Mouse (Mus musculus) lung, adult 2 months (tissue): ENCODE measurements at regions not wholly inside any gene's neighbourhood (a gene's known extent, or its start where the extent isn't known, plus 50 kb on each side); places are given as distances from the start of the nearest gene placed in this dataset.

Source experiments
- DNase-seq: peaks from one replicate; pipeline ENCODE4 v3.0.0; 2022
- H3K4me1 ChIP-seq: fragments of 200-500 bp; 2 replicates; pipeline ENCODE4 v1.6.1; 2011; ENCODE audit warnings: low read length; ENCODE audit not compliant: control insufficient read depth, insufficient read depth
- H3K4me3 ChIP-seq: fragments of 200-500 bp; replicated peaks from 2 replicates; pipeline ENCODE3; 2011; ENCODE audit warnings: low read depth, mild to moderate bottlenecking, control low read depth, low read length; ENCODE audit errors: extremely low read depth
- CTCF ChIP-seq: fragments of 200-500 bp; IDR thresholded peaks from 2 replicates; pipeline ENCODE4 v1.5.1; 2011; ENCODE audit warnings: mild to moderate bottlenecking, low read length, control low read depth; ENCODE audit not compliant: insufficient read depth
- POLR2A ChIP-seq: fragments of 200-500 bp; IDR thresholded peaks from 2 replicates; pipeline ENCODE4 v1.6.1; 2011; ENCODE audit warnings: low read depth, mild to moderate bottlenecking, control low read depth, low read length, borderline replicate concordance; ENCODE audit errors: extremely low read depth
- WGBS: fragments of 180-500 bp; shearing (Covaris S2); methylation state at CpG from one replicate; pipeline ENCODE4 v1.1.7; 2018; 5-methylcytosine and 5-hydroxymethylcytosine counted together

- 83% methylated on average over 1 of the region's 1 CpGs for WGBS
- Histone ChIP-seq H3K4me1 (no peaks in the 10 kb centered on the region), H3K4me3 (no peak overlapping the region)
- TF ChIP-seq POLR2A, result no peak
- no peak for TF ChIP-seq CTCF
- no peak for DNase-seq
These were observed 141.9 kb downstream of the Slc35b3 start for GRCm38 (mm10) chr13:38818781-38819180.

GRCm38 (mm10) chr13:38816296-38816695 lies 144.4 kb downstream of the Slc35b3 start:
- no peak for TF ChIP-seq CTCF
- no peak for TF ChIP-seq POLR2A
- no peak for DNase-seq
- WGBS, result 84% methylated on average over 9 of the region's 9 CpGs
- no peaks in the 10 kb centered on the region for H3K4me1 ChIP-seq
- no peak overlapping the region for H3K4me3 ChIP-seq

GRCm38 (mm10) chr13:38815002-38815707 lies 145.5 kb downstream of the Slc35b3 start:
- Histone ChIP-seq H3K4me3 (no peak overlapping the region), H3K4me1 (no peaks in the 10 kb centered on the region)
- DNase-seq, result no peak
- WGBS, result 89% methylated on average over 19 of the region's 19 CpGs
- TF ChIP-seq CTCF (no peak), POLR2A (no peak)

- TF ChIP-seq POLR2A, result no peak
- no peak for TF ChIP-seq CTCF
- DNase-seq, result no peak
- no peaks in the 10 kb centered on the region for H3K4me1 ChIP-seq
- no peak overlapping the region for H3K4me3 ChIP-seq
- WGBS, result 79% methylated on average over 11 of the region's 11 CpGs
These were observed 139.7 kb upstream of the Eef1e1 start for GRCm38 (mm10) chr13:38798514-38798913.

- DNase-seq, result no peak
- TF ChIP-seq CTCF, result no peak
- no peak for TF ChIP-seq POLR2A
- H3K4me3 ChIP-seq, result no peak overlapping the region
- no peaks in the 10 kb centered on the region for H3K4me1 ChIP-seq
- WGBS, result 32% methylated on average over 7 of the region's 7 CpGs
These were observed 134.6 kb upstream of the Eef1e1 start for GRCm38 (mm10) chr13:38793456-38793855.

GRCm38 (mm10) chr13:38780630-38781010 lies 121.8 kb upstream of the Eef1e1 start:
- TF ChIP-seq POLR2A (no peak), CTCF (no peak)
- no peak for DNase-seq
- Histone ChIP-seq H3K4me1 (no peaks in the 10 kb centered on the region), H3K4me3 (no peak overlapping the region)
- 77% methylated on average over 6 of the region's 6 CpGs for WGBS

GRCm38 (mm10) chr13:38779984-38780629 lies 121.2 kb upstream of the Eef1e1 start:
- WGBS, result 57% methylated on average over 14 of the region's 14 CpGs
- TF ChIP-seq POLR2A (no peak), CTCF (no peak)
- no peaks in the 10 kb centered on the region for H3K4me1 ChIP-seq
- no peak for DNase-seq
- no peak overlapping the region for H3K4me3 ChIP-seq

- DNase-seq, result no peak
These were observed 117.7 kb upstream of the Eef1e1 start for GRCm38 (mm10) chr13:38776546-38776945.

GRCm38 (mm10) chr13:38772996-38773395 lies 114.1 kb upstream of the Eef1e1 start:
- TF ChIP-seq POLR2A, result no peak
- no peak for TF ChIP-seq CTCF
- Histone ChIP-seq H3K4me1 (no peaks in the 10 kb centered on the region), H3K4me3 (no peak overlapping the region)
- DNase-seq, result no peak
- WGBS, result 55% methylated on average over 6 of the region's 6 CpGs

More at GRCm38 (mm10) chr13:38776546-38776945, 117.7 kb upstream of the Eef1e1 start:
- H3K4me1 ChIP-seq, result no peaks in the 10 kb centered on the region
- WGBS, result 82% methylated on average over 3 of the region's 3 CpGs
- H3K4me3 ChIP-seq, result no peak overlapping the region
- no peak for TF ChIP-seq POLR2A
- no peak for TF ChIP-seq CTCF

- TF ChIP-seq POLR2A (no peak), CTCF (peak; percentile 19; the same call in 1 of the 2 replicates)
- no peaks in the 10 kb centered on the region for H3K4me1 ChIP-seq
- DNase-seq, result no peak
- 23% methylated on average over 4 of the region's 4 CpGs for WGBS
- no peak overlapping the region for H3K4me3 ChIP-seq
These were observed 107.3 kb upstream of the Eef1e1 start for GRCm38 (mm10) chr13:38766133-38766532.
